Mouse (Mus musculus): ENCODE data around the gene Mybbp1a. TPM values are rescaled to one million over a fixed set of nuclear protein-coding genes. Genes with fewer than 3 reads are reported as not detected.

Mybbp1a gene
- total and polyA plus RNA-seq, 3 experiments = 174 to 816 (median 245) TPM

DNA sequence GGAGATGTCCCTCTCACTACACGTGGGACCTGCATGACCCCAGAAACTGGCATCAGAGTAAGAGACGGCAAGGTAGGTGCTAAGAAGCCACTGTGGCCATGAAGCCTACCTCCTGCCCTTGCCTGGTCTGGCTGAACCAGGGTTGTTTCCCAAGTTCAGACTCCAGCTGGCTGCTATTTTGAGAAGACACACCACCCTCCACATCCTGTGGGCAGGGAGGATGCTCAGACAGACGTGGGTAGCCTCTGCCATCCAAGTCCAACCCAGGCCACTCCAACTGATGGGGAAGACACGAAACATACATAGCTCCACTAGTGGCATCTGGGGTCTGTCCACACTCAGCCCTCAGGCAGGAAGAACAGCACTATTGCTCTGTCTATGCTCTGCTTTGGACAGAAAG, 28.8 kb downstream of the Mybbp1a start:
- H3K4me2 ChIP-seq (ENCODE audit: insufficient read depth, low read depth, poor library complexity, severe bottlenecking) = no peak overlapping the region
- no peak overlapping the region for H3K9ac ChIP-seq (ENCODE audit: insufficient read depth, low read depth)
- dilution Hi-C loops (cut with MboI; ENCODE audit: extremely low pct_ligation_motif_present, extremely low pct_unique_long_range_greater_than_20kb, low sequenced_read_pairs) (no loop called here), in situ Hi-C loops (cut with MboI; ENCODE audit: low pct_ligation_motif_present, low pct_unique_long_range_greater_than_20kb, low sequenced_read_pairs) (no loop called here)
- H3K4me3 ChIP-seq (replicated peaks in 1 of 3; ENCODE audit: low read depth in 2 of 3, low read length in 2 of 3, poor library complexity in 1 of 3) = no peak overlapping the region
- peaks cover 30 to 56% of the 10 kb centered on the region in 2 experiments for H3K4me1 ChIP-seq (ENCODE audit: control insufficient read depth in 1 of 2, insufficient read depth in 2 of 2)
- no peak overlapping the region for H3K27ac ChIP-seq (ENCODE audit: insufficient read depth, low read depth)
- H3K27me3 ChIP-seq (replicated peaks) = peaks cover 2% of the 10 kb centered on the region
- no peaks in the 10 kb centered on the region for H3K36me3 ChIP-seq (replicated peaks in 1 of 2; ENCODE audit: control insufficient read depth in 1 of 2, insufficient read depth in 1 of 2, low read length in 1 of 2)
- no peaks in the 10 kb centered on the region for H3K9me3 ChIP-seq (replicated peaks; ENCODE audit: low read length)
- no peak for DNase-seq (ENCODE audit: extremely low read depth)
- no peaks in the 10 kb centered on the region for H3K79me2 ChIP-seq (replicated peaks; ENCODE audit: control insufficient read depth, extremely low read depth, insufficient read depth, poor library complexity, severe bottlenecking)
- TF ChIP-seq MEF2A (IDR thresholded peaks at IDR 0.05; ENCODE audit: borderline replicate concordance, low read depth, low read length) = no peak
- TF ChIP-seq HCFC1 (IDR thresholded peaks at IDR 0.05; ENCODE audit: low read depth, low read length) = no peak
- TF ChIP-seq MAX (IDR thresholded peaks at IDR 0.05; ENCODE audit: low read length) = no peak
- no peak for TF ChIP-seq EP300 (IDR thresholded peaks at IDR 0.05; ENCODE audit: low read length)
- TF ChIP-seq JUN (IDR thresholded peaks at IDR 0.05; ENCODE audit: insufficient read depth, low read depth, low read length) = no peak
- TF ChIP-seq CHD2 (IDR thresholded peaks at IDR 0.05; ENCODE audit: low read length) = no peak
- no peak for TF ChIP-seq GABPA (IDR thresholded peaks at IDR 0.05; ENCODE audit: insufficient replicate concordance, low read depth, low read length)

DNA sequence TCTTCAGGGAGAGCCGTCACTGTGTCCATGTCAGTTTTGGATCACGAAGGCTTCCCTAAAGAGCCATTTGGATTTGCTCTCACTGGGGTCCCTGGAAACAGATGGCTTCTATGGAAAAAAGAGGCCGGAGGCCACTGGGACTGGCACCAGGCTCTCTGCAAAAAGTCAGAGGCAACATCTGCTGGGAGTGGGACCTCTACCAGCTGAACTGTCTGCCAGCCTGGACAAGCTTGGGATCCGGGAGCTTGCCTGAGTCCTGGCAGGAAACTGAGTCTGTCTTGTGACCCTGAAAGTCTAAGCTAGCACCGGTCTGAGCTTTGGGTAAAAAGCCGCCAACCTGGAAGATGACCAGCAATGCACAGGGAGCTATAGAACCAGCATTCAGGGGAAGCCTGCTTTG, 30.2 kb downstream of the Mybbp1a start:
- no peak overlapping the region for H3K4me2 ChIP-seq (ENCODE audit: insufficient read depth, low read depth, poor library complexity, severe bottlenecking)
- H3K4me1 ChIP-seq (ENCODE audit: control insufficient read depth in 1 of 2, insufficient read depth in 2 of 2) = peaks cover 24 to 43% of the 10 kb centered on the region in 2 experiments
- no peaks in the 10 kb centered on the region for H3K79me2 ChIP-seq (replicated peaks; ENCODE audit: control insufficient read depth, extremely low read depth, insufficient read depth, poor library complexity, severe bottlenecking)
- TF ChIP-seq BHLHE40 (IDR thresholded peaks at IDR 0.05; ENCODE audit: low read depth, low read length) (no peak), NRF1 (IDR thresholded peaks at IDR 0.05; ENCODE audit: low read depth, low read length) (no peak), KAT2A (IDR thresholded peaks at IDR 0.05; ENCODE audit: insufficient replicate concordance, low read length) (no peak), MXI1 (IDR thresholded peaks at IDR 0.05; ENCODE audit: low read depth, low read length) (no peak), ZKSCAN1 (IDR thresholded peaks at IDR 0.05; ENCODE audit: borderline replicate concordance, low read depth, low read length) (no peak), ZMIZ1 (IDR thresholded peaks at IDR 0.05; ENCODE audit: low read depth, low read length) (no peak), ELF1 (IDR thresholded peaks at IDR 0.05; ENCODE audit: low read depth, low read length) (no peak), E2F4 (IDR thresholded peaks at IDR 0.05; ENCODE audit: insufficient replicate concordance, low read depth, low read length) (no peak), POLR2A (IDR thresholded peaks at IDR 0.05; ENCODE audit: low read depth, low read length) (no peak), RAD21 (IDR thresholded peaks at IDR 0.05; ENCODE audit: low read depth, low read length) (no peak), TCF12 (IDR thresholded peaks at IDR 0.05; ENCODE audit: low read depth, low read length) (no peak), RCOR1 (conservative IDR thresholded peaks at IDR 0.05; ENCODE audit: low read depth, low read length) (no peak), EP300 (IDR thresholded peaks at IDR 0.05; ENCODE audit: low read length) (no peak), CHD1 (IDR thresholded peaks at IDR 0.05; ENCODE audit: low read depth, low read length) (no peak), HCFC1 (IDR thresholded peaks at IDR 0.05; ENCODE audit: low read depth, low read length) (no peak), MEF2A (IDR thresholded peaks at IDR 0.05; ENCODE audit: borderline replicate concordance, low read depth, low read length) (no peak), USF2 (conservative IDR thresholded peaks at IDR 0.05; ENCODE audit: low read depth, low read length) (no peak), ZNF384 (IDR thresholded peaks at IDR 0.05; ENCODE audit: low read depth, low read length) (no peak)
- no peaks in the 10 kb centered on the region for H3K9me3 ChIP-seq (replicated peaks; ENCODE audit: low read length)
- no peak for DNase-seq (ENCODE audit: extremely low read depth)
- in situ Hi-C loops (cut with MboI; ENCODE audit: low pct_ligation_motif_present, low pct_unique_long_range_greater_than_20kb, low sequenced_read_pairs) = no loop called here
- no peak overlapping the region for H3K4me3 ChIP-seq (replicated peaks in 1 of 3; ENCODE audit: low read depth in 2 of 3, low read length in 2 of 3, poor library complexity in 1 of 3)
- dilution Hi-C loops (cut with MboI; ENCODE audit: extremely low pct_ligation_motif_present, extremely low pct_unique_long_range_greater_than_20kb, low sequenced_read_pairs) = no loop called here
- H3K36me3 ChIP-seq (replicated peaks in 1 of 2; ENCODE audit: control insufficient read depth in 1 of 2, insufficient read depth in 1 of 2, low read length in 1 of 2) = no peaks in the 10 kb centered on the region
- H3K9ac ChIP-seq (ENCODE audit: insufficient read depth, low read depth) = no peak overlapping the region
- H3K27ac ChIP-seq (ENCODE audit: insufficient read depth, low read depth) = no peak overlapping the region
- H3K27me3 ChIP-seq (replicated peaks) = peaks cover 2% of the 10 kb centered on the region

Data from CH12.LX (cell line).